ENCODE assay signal across 8 mouse cellular contexts in the genomic region with DNA sequence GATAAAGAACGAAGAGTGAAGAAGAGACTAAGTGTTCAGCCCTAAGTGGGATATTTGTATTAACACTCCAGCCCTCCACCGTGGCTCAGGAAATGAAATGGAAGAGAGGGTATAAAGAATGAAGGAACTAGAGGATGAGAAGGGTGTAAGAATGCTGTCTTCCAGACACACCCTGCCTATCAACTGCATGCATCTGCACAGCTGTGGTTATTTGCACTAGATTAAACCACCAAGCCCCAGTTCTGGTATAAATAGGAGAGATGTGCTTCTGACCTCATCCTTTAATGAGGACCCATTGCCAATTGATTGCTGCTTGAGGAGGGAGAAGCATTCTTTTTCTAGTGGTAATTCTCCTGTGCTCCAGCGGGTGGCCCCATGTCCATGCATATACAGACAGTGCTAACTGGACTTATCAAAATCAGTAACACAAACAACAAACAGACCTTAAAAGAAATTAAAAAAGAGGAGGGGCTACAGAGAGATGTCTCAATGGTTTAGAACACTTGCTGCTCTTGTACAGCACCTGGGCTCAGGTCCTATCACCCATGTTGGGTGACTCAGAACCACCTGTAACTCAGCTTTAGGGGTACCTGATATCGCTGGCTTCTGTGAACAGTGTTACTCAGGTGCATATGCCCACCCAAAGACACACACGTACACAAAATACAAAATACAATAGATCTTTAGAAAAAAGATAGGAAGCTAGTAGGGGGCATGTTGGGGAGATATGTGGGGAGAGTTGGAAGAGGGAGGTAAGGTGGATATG.
DNase-seq lines count a peak whose midpoint lies in the region; ATAC-seq and TF ChIP-seq lines count a peak whose summit lies in the region.

No protein-coding gene starts in this region.

- no peaks in the 10 kb centered on the region for H3K27me3 ChIP-seq in kidney, embryonic 15.5 days
- H3K27me3 ChIP-seq in G1E (ENCODE audit: insufficient read depth, low read length): no peaks in the 10 kb centered on the region
- H3K27me3 ChIP-seq in heart, embryonic 12.5 days (replicated peaks): no peaks in the 10 kb centered on the region
- no peaks in the 10 kb centered on the region for H3K27me3 ChIP-seq in kidney, embryonic 14.5 days (ENCODE audit: control insufficient read depth, insufficient read depth, low read length)

- WGBS in kidney, embryonic 15.5 days: 71% methylated on average over 5 of the region's 5 CpGs
- 63% methylated on average over 5 of the region's 5 CpGs for WGBS in heart, embryonic 12.5 days
- WGBS in kidney, embryonic 14.5 days: 63% methylated on average over 5 of the region's 5 CpGs

- H3K36me3 ChIP-seq in kidney, embryonic 15.5 days: no peaks in the 10 kb centered on the region
- H3K36me3 ChIP-seq in G1E (replicated peaks): no peaks in the 10 kb centered on the region
- H3K36me3 ChIP-seq in heart, embryonic 12.5 days: no peaks in the 10 kb centered on the region
- no peaks in the 10 kb centered on the region for H3K36me3 ChIP-seq in kidney, embryonic 14.5 days (ENCODE audit: control insufficient read depth, insufficient read depth, low read length)

- no peak overlapping the region for H3K9ac ChIP-seq in kidney, embryonic 15.5 days
- H3K9ac ChIP-seq in heart, embryonic 12.5 days: no peak overlapping the region
- H3K9ac ChIP-seq in kidney, embryonic 14.5 days (ENCODE audit: low read depth, low read length): no peak overlapping the region

- no peak overlapping the region for H3K4me3 ChIP-seq in kidney, embryonic 15.5 days (replicated peaks)
- H3K4me3 ChIP-seq in G1E (ENCODE audit: low read depth, low read length): no peak overlapping the region
- no peak overlapping the region for H3K4me3 ChIP-seq in cortical plate, adult 2 months (ENCODE audit: insufficient read depth, low read length)
- no peak overlapping the region for H3K4me3 ChIP-seq in heart, embryonic 12.5 days
- H3K4me3 ChIP-seq in kidney, embryonic 14.5 days (ENCODE audit: low read length): no peak overlapping the region

- no peak for TF ChIP-seq CTCF in G1E (IDR thresholded peaks at IDR 0.05; ENCODE audit: low read depth, low read length)
- TF ChIP-seq CTCF in cortical plate, adult 2 months (IDR thresholded peaks at IDR 0.05; ENCODE audit: extremely low read depth, insufficient read depth, low read length): peak; percentile 70

- no peaks in the 10 kb centered on the region for H3K9me3 ChIP-seq in kidney, embryonic 15.5 days (replicated peaks)
- no peaks in the 10 kb centered on the region for H3K9me3 ChIP-seq in G1E (replicated peaks)
- H3K9me3 ChIP-seq in heart, embryonic 12.5 days (replicated peaks): no peaks in the 10 kb centered on the region
- no peaks in the 10 kb centered on the region for H3K9me3 ChIP-seq in kidney, embryonic 14.5 days (ENCODE audit: control insufficient read depth, low read length)

- peak; percentile 36; the same call in 1 of the 2 replicates for ATAC-seq in kidney, embryonic 15.5 days (replicated peaks; ENCODE audit: low FRiP score)
- ATAC-seq in G1E (ENCODE audit: extremely low read depth, insufficient number of reproducible peaks, low FRiP score, poor library complexity, severe bottlenecking): peak; percentile 22
- ATAC-seq in megakaryocyte progenitor cell, adult 5-6 weeks (replicated peaks; ENCODE audit: poor library complexity): 0 out of 2 replicates have a peak, but pooled peaks have one; percentile 20
- no peak for ATAC-seq in heart, embryonic 12.5 days (ENCODE audit: insufficient number of reproducible peaks, low FRiP score)
- ATAC-seq in kidney, embryonic 14.5 days (ENCODE audit: low FRiP score, low TSS enrichment): no peak

- no peaks in the 10 kb centered on the region for H3K4me1 ChIP-seq in kidney, embryonic 15.5 days
- H3K4me1 ChIP-seq in G1E (ENCODE audit: insufficient read depth, low read depth, low read length): 0 out of 2 replicates have a peak, but pooled peaks cover 3% of the 10 kb centered on the region
- no peaks in the 10 kb centered on the region for H3K4me1 ChIP-seq in cortical plate, adult 2 months (ENCODE audit: control insufficient read depth, insufficient read depth, low read length)
- no peaks in the 10 kb centered on the region for H3K4me1 ChIP-seq in heart, embryonic 12.5 days (replicated peaks)
- no peaks in the 10 kb centered on the region for H3K4me1 ChIP-seq in kidney, embryonic 14.5 days (ENCODE audit: control insufficient read depth, insufficient read depth, low read length)

- DNase-seq in kidney, postnatal 10 days: no peak
- DNase-seq in G1E (ENCODE audit: low spot score): no peak
- DNase-seq in ovary, postnatal 36 days (ENCODE audit: low spot score): no peak

- H3K27ac ChIP-seq in kidney, embryonic 15.5 days: no peak overlapping the region
- H3K27ac ChIP-seq in cortical plate, adult 2 months (ENCODE audit: insufficient read depth, low read length): no peak overlapping the region
- no peak overlapping the region for H3K27ac ChIP-seq in heart, embryonic 12.5 days (ENCODE audit: poor library complexity, severe bottlenecking)
- no peak overlapping the region for H3K27ac ChIP-seq in kidney, embryonic 14.5 days (ENCODE audit: low read depth, low read length)

- no peak for TF ChIP-seq POLR2A in cortical plate, adult 2 months (IDR thresholded peaks at IDR 0.05; ENCODE audit: extremely low read depth, insufficient read depth, low read length)

- H3K4me2 ChIP-seq in kidney, embryonic 15.5 days: no peak overlapping the region
- H3K4me2 ChIP-seq in heart, embryonic 12.5 days: no peak overlapping the region
- H3K4me2 ChIP-seq in kidney, embryonic 14.5 days (replicated peaks; ENCODE audit: low read depth, low read length): no peak overlapping the region

Comparison
In these comparisons a context has a peak if more than half of its experiments do, and no peak if none do; other contexts are left out.
1. ATAC-seq: peak in kidney, embryonic 15.5 days (single experiment), G1E (single experiment) and megakaryocyte progenitor cell, adult 5-6 weeks (single experiment); none in heart, embryonic 12.5 days (single experiment) and kidney, embryonic 14.5 days (single experiment).